Mouse (Mus musculus) testis, postnatal 10 days (tissue): ENCODE results near the gene Gm21972.

Experiments
- DNase-seq: peaks from one replicate; pipeline ENCODE4 v3.0.0; 2021; ENCODE audit warnings: low spot score

The Gm21972 gene

DNA sequence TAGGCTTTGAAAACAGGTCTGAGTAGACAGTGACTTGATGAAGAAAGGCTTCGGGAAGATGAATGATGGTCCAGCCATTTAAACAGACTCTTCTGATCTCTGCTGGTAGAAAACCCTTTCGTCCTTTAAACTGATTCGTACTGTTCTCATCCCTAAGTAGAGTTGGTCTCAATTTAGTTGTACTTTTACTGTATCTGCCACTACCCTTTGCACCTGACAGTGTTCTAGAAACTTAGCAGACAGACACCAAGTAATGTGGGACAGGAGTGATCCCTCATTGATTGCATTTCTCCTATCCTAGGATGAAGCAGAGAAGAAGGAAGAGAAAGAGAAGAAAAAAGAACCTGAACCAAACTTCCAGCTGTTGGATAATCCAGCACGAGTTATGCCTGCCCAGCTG is at the start of gene Gm21972:
Gene Gm21972, plus strand, starts transcription at position 301 of the 400 bp plus-strand sequence.
- DNase-seq, result no peak

DNA sequence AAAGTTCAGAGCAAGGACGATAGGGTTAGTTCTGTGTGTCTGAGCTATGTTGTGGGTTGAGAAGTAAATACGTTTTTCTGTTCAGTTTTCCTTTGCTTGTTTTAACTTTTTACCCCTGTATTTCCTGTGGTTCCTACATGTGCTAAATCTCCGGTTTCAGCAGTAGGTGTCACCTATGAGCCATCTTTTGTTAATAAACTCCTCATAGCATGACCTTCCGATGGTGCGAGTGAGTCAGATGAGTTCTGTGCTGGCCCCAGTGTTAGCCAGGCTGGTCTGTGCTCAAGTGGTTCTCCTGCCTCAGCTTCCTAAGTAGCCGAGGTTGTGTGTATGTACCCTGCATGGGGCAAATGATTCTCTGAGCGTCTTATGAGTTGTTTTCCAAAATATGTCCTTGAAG is 39.0 kb upstream of the Gm21972 start:
- DNase-seq, result no peak

DNA sequence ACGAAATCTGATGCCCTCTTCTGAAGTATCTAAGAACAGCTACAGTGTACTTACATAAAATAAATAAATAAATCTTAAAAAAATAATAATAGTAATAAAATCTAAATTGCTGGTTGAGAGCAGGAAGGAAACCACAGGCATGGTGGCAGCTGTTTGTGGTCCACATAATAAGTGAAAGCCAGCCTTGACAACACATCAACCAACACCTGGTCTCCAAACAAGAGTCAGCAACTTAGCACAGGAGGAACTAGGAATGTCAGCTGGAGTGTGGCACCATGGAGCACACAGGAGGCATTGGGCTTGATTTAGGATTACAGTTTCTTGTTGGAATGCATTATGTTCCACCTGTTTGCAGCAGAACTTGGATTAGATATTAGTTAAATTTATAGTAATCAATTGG is 28.4 kb upstream of the Gm21972 start:
- DNase-seq, result no peak

DNA sequence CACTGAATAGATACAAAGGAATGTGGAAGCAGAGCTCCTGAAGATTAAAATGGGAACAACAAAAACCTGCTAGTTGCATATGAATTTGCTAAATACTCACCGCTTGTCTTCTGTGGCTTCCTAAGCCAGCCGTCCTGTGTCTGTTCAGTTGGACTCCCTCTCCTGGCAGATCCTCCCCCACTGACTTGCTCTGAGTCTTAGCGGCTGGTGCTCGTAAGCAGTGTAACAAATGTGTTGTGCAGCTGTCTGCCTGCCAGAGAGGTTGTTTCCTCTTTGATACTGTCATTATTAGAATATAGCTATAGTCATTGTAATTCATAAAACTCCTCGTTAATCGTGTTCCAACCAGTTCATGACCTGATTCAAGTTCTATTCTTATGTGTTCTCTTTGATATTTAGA is 21.7 kb upstream of the Gm21972 start, which contains the start of gene Htr2b:
Gene Htr2b, minus strand, starts transcription at position 192 of the 400 bp plus-strand sequence.
- peak; percentile 50 for DNase-seq

DNA sequence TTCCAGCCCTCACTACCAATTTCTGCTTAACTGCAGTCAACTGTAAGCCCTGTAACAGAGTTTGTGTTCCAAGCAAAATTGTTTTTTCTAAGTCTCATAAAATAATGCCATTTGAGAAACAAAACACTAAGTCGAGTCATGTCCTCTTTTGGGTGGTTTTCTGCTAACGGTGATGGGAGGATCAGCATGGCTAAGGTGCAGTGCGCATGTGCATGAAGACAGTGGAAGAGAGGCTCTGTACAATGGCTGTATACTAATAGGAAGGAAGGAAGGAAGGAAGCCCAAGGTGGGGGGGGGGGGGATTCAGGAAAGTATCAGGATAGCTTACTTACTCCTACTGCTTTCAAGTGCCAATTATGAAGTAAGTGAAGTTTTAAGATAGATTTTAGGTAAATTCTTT is 19.3 kb upstream of the Gm21972 start:
- DNase-seq, result no peak

DNA sequence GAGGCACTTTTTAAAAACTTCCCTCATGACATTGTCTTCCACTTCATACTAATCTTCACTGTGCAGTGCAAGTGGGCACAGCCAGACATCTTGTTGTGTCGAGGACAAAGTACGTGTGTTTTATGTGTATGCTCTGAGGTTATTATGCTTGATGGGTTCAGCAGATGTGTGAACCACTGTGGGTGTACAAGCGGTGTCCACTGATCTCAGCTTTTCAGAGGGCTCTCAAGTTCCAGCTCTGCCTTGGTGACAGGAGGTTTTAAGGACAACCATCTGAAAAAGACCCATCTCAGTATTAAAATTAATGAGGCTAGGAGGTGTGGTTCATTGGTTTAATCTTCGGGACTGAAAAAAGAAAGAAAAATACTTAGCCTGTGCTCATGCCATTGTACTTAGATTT is 13.9 kb upstream of the Gm21972 start:
- no peak for DNase-seq

DNA sequence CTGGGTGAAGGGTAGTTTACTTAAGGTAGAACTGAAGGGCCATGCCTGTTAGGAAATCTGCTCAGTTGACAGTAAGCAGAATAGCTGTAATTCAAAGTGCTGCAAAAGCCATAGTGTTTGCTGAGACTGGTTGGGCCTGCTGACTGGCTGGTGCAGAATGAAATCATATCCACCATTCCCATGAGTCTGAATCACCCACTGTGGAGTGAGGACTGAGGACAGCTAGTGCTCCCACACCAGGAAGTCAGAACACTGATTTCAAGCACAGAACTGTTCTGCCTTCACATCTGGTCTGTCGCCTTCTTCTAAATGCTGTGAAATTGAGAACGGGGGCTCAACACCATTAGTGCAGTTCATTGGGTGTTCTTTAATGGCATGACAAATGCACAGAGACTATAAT is 7.4 kb upstream of the Gm21972 start:
- DNase-seq, result no peak

DNA sequence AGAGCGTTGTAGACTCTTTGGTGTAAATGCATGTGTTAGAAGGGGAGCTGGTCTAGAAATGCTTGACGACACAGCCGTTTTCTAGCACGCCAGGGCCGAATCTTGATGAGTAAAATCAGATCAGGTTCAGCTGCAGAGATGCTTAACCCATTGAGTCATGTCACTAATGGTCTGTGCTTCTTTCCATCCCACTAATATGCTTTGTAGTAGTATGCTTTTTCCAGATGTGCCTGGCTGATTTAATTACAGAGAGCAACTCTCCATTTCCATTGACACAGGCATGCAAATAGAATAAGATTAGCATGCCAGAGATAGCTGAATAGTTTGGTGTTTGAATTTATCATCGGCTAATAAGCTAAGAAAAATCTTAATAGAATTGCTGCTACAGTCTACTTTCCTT is 1.9 kb downstream of the Gm21972 start:
- DNase-seq, result no peak

DNA sequence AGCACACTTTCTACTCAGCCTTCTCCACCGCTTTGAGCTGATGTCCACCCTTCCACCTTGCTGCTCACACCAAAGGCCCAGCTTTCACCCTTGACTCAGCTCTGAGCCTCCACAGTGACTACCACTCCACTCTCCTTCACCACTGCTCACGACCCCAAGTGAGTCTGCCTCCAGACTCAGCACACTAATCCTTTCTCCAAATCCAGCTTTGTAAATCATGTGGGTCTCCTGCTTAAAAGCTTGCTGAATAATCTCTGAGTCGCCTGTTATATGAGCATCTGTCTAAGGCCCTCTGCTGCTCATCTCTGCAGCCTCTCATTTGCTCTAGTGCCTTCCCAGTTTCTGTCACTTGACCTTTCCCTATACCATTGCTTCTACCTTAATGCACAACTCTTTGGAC is 7.6 kb downstream of the Gm21972 start:
- no peak for DNase-seq

DNA sequence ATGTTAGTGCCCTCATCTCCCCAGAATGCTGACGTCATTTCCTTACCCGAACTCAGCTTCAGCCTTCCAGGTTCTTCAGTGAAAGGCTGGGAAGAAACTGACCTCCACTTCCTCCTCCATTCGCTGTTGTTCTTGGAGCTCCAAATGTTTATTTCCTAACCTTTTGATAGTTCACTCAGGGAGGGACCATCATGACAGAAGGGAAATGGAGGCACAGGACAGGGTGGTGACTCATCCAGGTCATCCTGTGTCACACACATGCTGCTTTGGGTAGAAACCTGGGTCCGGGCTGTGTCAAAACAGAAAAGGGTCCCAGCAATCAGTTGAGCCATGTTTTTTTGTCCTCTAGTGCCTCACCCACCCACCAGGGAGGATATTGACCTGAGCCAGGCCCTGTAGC is 9.7 kb downstream of the Gm21972 start:
- no peak for DNase-seq

DNA sequence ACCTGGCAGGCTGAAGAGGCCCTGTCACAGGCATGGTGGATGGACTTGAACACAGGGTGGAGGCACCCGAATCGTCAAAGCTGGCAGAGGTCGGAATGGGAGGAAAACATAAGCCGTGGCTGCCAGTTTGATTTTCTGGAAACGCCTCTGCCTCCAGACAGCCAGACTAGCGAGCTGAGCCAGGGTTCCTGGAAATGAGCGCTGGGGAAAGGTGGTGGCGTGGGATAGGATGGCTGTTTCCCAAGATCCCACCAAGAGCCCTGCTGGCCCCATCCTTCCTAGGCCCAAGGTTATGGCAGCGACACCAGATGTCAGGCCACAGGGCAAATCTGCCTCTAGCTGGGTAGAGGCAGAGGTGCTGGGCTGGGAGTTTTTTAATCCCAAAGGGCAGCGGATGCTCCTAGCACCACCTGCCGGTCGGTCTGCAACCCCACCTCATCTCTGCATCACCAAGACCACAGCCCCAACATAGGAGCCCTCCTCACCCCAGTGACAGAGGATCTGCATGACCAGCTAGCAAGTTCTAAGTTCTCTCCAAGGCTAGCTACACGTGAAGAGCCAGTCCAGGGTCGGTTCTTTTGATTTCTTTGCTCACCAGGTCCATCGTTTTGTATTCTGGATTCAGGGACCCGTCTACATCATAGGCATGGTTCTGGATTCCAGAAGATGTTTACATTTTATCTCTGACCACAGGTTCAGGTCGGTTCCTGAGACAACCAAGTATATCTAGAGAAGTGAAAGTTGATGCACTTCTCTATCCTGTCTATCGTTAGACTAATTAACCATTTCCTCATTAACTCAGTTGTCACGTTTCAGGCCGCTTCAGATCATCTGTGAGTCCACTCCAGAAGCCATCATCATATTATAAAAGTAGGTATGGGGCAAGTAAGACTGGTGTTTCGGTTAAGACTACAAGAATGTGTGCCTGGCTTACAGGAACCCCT is 10.8 kb downstream of the Gm21972 start:
- peak; percentile 50 for DNase-seq

DNA sequence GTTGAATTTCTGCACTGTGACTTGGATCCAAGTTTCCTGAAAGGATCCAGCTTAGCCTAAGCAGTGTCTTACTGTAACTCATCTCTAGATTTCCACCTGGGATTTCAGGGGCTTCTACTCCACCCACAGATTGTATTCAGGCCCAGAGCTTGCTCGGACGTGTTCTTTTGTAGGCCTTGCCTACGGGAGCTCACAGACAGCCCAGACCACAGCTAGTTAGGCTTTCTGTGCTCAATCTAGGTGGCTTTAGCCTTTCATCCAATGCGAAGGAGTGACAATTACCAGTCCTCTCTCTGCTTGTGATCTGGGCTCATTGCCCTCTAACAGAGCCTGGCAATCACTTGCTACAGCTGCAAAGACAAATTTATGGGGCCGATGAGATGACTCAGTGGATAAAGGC is 12.9 kb downstream of the Gm21972 start:
- no peak for DNase-seq

DNA sequence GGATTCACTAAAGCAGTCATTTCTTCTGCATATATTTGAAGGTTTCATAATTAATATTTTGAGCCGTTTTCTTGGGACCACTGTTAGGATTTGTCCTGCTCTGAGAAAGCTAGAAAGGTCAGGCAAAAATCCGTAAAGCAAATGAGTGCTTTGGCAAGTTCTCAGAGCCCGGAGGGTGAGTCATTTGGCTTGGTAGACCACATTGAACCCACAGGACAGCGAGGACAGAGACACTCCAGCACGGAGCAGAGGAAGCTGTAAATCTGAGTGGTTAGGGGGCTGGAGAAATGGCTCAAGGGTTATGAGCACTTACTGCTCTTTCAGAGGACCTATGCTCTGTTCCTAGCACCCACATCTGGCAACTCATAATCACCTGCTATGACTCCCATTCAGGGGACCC is 14.1 kb downstream of the Gm21972 start:
- DNase-seq, result no peak

DNA sequence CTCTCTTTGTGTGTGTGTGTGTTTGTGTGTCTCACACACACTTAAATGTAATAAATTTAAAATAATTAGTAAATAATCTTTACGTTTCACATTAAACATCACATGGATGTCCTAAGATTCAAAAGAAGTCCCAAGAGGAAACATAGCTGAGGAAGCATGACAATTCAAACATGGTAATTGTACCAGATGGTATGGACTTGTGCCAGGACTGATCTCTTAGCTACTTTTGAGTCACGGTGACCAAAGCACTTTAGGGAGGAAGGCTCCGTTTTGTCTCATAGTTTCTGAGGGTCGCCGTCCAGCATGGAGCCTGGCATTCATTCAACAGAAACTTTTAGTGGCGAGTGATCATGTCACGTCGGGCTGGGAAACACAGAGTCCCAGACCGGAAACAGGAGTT is 14.7 kb downstream of the Gm21972 start:
- no peak for DNase-seq

DNA sequence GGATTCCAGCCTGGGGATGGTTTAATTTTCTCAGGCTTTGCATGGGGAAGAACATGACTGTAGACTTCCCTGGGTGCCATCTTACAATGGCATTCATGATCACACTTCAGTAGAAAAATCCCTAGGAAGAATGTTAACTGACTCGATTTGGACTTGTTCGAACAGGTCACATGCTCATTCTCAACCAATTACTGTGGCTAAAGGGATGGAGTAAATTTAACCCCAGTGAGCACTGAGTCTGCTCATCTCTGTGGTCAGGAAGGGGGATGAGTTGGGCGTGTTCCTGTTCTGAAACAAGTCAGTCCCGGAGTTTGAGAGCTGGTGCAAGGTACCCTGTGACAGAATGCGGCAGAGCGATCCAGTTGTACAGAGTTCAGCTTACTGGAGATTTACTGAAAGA is 17.5 kb downstream of the Gm21972 start:
- no peak for DNase-seq

DNA sequence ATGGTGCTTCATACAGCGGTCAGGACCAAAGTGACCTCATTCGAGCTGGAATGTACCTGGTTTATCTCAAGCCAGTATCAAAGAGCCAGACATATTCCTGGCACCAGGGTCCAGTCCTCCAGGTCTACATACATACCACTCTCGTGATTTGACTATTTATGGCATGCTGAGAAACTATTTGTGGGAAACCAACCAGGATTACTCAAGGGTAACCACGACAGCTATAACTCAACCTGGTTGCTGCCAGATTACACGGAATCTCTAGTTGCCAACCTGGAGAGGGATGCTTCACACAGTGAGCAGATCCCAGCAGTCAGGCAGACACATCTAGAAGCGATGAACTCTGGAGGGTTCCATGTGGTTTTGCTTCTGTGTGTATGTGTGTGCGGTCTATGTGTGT is 17.9 kb downstream of the Gm21972 start:
- no peak for DNase-seq

DNA sequence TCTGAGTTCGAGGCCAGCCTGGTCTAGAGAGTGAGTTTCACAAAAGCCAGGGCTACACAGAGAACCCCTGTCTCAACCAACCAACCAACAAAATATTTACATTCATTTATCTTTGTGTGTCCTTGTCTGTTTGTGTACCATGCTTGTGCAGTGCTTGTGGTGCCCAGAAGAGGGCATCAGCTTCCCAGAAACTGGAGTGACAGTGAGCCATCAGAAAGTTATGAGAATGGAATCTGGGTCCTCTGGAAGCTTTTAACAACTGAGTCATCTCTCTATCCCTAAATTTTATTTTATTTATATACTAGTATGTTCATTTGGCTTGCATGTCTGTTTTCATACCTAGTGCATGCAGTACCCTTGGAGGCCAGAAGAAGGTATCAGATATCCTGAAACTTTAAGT is 19.2 kb downstream of the Gm21972 start:
- no peak for DNase-seq

DNA sequence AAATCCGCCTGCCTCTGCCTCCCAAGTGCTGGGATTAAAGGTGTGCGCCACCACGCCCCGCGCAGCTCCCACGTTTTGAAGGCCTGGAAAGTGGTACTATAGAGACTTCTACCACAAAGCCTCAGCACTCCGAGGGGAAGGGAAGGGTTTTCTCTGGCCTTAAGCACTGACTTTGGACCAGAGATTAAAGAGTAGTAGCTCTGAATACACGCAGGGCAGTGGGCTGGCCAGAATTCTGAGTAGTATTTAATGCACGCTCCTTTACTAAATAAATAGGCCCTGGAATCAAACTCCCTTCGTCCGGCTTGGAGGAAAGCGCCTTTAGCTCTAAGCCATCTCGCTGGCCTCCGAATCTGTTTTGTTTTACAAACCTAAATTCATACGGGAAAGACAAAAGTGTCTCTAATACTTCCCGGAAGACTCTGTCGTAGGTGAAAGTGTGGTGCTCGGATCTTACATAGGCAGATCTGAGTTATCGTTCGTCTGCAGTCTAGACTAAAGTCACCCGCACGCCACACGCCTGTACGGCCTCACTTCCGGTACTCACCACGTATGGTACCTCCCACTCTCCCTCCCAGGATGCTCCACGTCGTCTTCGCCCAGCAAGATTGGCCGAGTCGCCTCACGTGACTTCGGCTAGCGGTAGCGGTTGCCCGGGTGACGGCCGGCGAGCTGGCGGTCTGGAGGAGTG is 20.8 kb downstream of the Gm21972 start, which contains the start of gene Armc9:
Gene Armc9, plus strand, starts transcription at position 648 of the 691 bp plus-strand sequence.
- peak; percentile 95 for DNase-seq

DNA sequence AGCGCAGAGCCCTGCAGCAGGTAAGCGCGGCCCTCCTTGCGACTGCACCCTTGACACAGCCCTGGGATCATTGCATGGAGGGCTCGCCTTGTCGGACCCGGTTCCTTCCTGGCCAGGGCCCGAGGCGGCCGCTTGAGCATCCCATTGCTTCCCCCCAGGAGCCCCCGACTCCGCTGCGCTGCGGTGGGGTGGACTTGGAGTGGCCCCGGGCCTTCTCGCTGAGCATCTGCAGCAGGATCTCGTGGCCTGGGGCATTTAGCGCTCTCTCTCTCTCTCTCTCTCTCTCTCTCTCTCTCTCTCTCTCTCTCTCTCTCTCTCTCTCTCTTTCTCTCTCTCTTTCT is 21.4 kb downstream of the Gm21972 start:
- DNase-seq, result no peak

DNA sequence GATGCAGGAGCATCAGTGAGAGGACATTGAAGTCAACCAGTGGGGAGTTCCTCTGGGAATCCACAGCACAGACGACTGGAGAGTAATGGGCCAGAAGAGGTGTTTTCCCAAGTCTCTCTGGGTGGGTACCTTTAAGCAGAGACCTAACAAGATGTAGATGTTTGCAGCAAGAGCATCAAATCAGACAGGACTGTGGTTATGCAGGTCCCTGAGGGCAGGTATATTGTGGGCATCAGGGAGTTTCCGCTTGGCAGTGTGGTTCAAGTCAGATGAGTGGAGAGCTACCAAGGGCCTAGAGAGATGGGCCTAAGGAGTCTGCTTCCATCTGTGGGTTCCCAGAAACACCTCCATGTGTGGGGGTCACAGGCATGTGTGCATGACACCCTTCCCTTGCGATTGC is 22.6 kb downstream of the Gm21972 start:
- no peak for DNase-seq

DNA sequence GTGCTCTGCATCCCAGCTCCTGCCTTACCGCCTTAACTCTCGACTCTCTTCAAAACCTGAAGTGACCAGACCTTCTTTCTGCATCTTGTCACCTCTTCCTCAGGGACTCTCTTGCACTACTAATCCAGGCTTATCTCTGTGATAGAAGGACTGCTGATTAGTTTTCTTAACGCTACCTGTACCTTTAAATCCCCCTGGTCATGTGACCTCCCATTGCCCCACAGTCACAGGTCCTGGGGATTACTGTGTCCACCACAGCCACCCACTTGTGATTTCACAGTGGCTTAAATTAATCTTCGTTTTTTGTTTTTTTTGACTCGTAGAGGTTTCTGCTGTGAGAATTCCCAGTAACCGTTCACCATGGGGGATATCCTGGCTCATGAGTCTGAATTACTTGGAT is 23.2 kb downstream of the Gm21972 start:
- no peak for DNase-seq

DNA sequence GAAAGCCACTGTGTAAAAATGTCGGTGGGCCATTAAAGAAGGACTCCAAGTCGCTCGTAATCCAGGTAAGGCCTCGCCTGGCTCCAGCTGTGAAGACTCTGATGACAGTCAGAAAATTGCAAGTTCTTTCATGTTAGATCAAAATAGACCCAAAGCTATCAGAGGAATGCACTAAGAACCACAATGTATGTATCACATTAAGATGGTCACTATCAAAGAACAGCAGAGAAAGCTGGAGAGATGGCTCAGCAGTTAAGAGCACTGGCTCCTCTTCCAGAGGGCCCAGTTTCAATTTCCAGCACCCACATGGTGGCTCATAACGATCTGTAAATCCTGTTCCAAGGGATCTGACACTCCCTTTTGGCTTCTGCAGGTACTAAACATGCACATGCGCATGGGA is 26.6 kb downstream of the Gm21972 start:
- no peak for DNase-seq

DNA sequence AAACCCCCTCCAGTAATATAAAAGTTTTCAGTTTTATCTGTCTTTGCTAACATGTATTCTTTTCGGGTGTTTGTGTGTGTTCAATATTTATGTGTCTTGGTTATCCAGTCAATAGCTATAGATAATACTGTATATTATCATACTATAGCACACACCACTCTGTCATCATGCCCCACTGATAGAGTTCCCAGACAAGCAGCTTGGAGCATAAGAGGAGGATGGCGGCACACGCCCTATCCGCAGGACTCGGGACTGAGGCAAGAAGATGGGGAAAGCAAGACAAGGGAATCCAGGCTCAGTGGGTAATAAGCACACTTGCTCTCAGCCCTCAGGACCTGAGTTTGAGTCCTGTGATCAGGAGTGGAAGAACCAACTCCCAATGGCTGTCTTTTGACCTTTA is 27.0 kb downstream of the Gm21972 start:
- DNase-seq, result no peak
